ENCODE assay signal across 9 mouse cellular contexts in genomic region chr2:173338671-173339070, GRCm38 (mm10).
A peak's percentile ranks its signal among the peaks of the same experiment; 100 is the strongest.
DNase-seq lines count a peak whose midpoint lies in the region; ATAC-seq lines count a peak whose summit lies in the region.
"Had no signal": no experiment of that assay in that cellular context is flagged by ENCODE, and none has a peak within 500 bp of the region (broad histone marks: within the 10 kb centered on the region; RNA-seq: fewer than 3 reads in every experiment).

No protein-coding gene starts in this region.

- H3K4me1 ChIP-seq in midbrain, embryonic 10.5 days, result peaks cover 66% of the 10 kb centered on the region
- H3K4me1 ChIP-seq in midbrain, embryonic 14.5 days (ENCODE audit: control insufficient read depth, insufficient read depth, low read length), result peaks cover 55% of the 10 kb centered on the region
- peaks cover 83% of the 10 kb centered on the region for H3K4me1 ChIP-seq in kidney, embryonic 15.5 days

- ATAC-seq in midbrain, embryonic 14.5 days (ENCODE audit: low FRiP score, low TSS enrichment), result no peak
- ATAC-seq in kidney, embryonic 15.5 days (replicated peaks; ENCODE audit: low FRiP score), result peak; percentile 26; the same call in 1 of the 2 replicates

- 56% methylated on average over 5 of the region's 5 CpGs for WGBS in midbrain, embryonic 10.5 days
- WGBS in midbrain, embryonic 14.5 days, result 29% methylated on average over 5 of the region's 5 CpGs
- 31% methylated on average over 5 of the region's 5 CpGs for WGBS in kidney, embryonic 15.5 days

- no peak overlapping the region for H3K4me2 ChIP-seq in midbrain, embryonic 14.5 days (ENCODE audit: low read length)
- no peak overlapping the region for H3K4me2 ChIP-seq in kidney, embryonic 15.5 days

- no peak overlapping the region for H3K4me3 ChIP-seq in midbrain, embryonic 10.5 days
- no peak overlapping the region for H3K4me3 ChIP-seq in midbrain, embryonic 14.5 days (replicated peaks; ENCODE audit: low read depth, low read length)
- no peak overlapping the region for H3K4me3 ChIP-seq in kidney, embryonic 15.5 days (replicated peaks)

- H3K27me3 ChIP-seq in midbrain, embryonic 10.5 days (ENCODE audit: low read depth, poor library complexity, severe bottlenecking), result peaks cover 100% of the 10 kb centered on the region
- no peaks in the 10 kb centered on the region for H3K27me3 ChIP-seq in midbrain, embryonic 14.5 days (ENCODE audit: control insufficient read depth, insufficient read depth, low read length)
- H3K27me3 ChIP-seq in kidney, embryonic 15.5 days, result peaks cover 43% of the 10 kb centered on the region

- no peaks in the 10 kb centered on the region for H3K36me3 ChIP-seq in midbrain, embryonic 10.5 days
- no peaks in the 10 kb centered on the region for H3K36me3 ChIP-seq in midbrain, embryonic 14.5 days (ENCODE audit: control insufficient read depth, insufficient read depth, low read length)
- H3K36me3 ChIP-seq in kidney, embryonic 15.5 days, result no peaks in the 10 kb centered on the region

- DNase-seq in midbrain, embryonic 10.5 days (ENCODE audit: low spot score), result no peak
- DNase-seq in midbrain, embryonic 14.5 days, result no peak
- peak; percentile 76 for DNase-seq in gastrocnemius, postnatal 25 days
- peak; percentile 15 for DNase-seq in ovary, postnatal 36 days (ENCODE audit: low spot score)
- DNase-seq in right cerebral cortex, postnatal 25 days, result no peak
- DNase-seq in cerebellum, adult 9-11 months, result no peak
- no peak for DNase-seq in MN1 (ENCODE audit: low spot score)

- 0 out of 2 replicates have a peak, but pooled peaks cover under 1% of the 10 kb centered on the region for H3K9me3 ChIP-seq in midbrain, embryonic 10.5 days (replicated peaks)
- H3K9me3 ChIP-seq in midbrain, embryonic 14.5 days (ENCODE audit: control insufficient read depth, low read length), result no peaks in the 10 kb centered on the region
- no peaks in the 10 kb centered on the region for H3K9me3 ChIP-seq in kidney, embryonic 15.5 days (replicated peaks)

- H3K27ac ChIP-seq in midbrain, embryonic 10.5 days (replicated peaks), result 0 out of 2 replicates have a peak overlapping the region, but pooled peaks have one; percentile 42
- H3K27ac ChIP-seq in midbrain, embryonic 14.5 days (replicated peaks; ENCODE audit: low read depth, low read length), result no peak overlapping the region
- peak overlapping the region; percentile 82 for H3K27ac ChIP-seq in kidney, embryonic 15.5 days
- H3K27ac ChIP-seq: liver, embryonic 14.5 days had no signal

- no peak overlapping the region for H3K9ac ChIP-seq in midbrain, embryonic 14.5 days (replicated peaks; ENCODE audit: low read length)
- no peak overlapping the region for H3K9ac ChIP-seq in kidney, embryonic 15.5 days
- H3K9ac ChIP-seq: liver, embryonic 14.5 days had no signal

Comparison
In these comparisons a context has a peak if more than half of its experiments do, and no peak if none do; other contexts are left out.
1. DNase-seq: peak in gastrocnemius, postnatal 25 days (single experiment) and ovary, postnatal 36 days (single experiment); none in midbrain, embryonic 10.5 days (single experiment), midbrain, embryonic 14.5 days (single experiment), right cerebral cortex, postnatal 25 days (single experiment), cerebellum, adult 9-11 months (single experiment) and MN1 (single experiment).